Mouse (Mus musculus) lung, adult 10 weeks (tissue): Measurements from ENCODE around the gene Olfr521. TPM values are rescaled to one million over a fixed set of nuclear protein-coding genes. Genes with fewer than 3 reads are reported as not detected.

Experiments
- polyA plus RNA-seq: library from polyadenylated mRNA; stranded (reverse); fragments of 350-450 nt; fragmentation: Illumina TruSeq; extraction: RNeasy Lipid Tissue Mini Kit (QIAGEN cat#74804); gene quantifications from one replicate; pipeline ENCODE4 v1.2.3, GENCODE M21; 2014; ENCODE audit warnings: low read depth, low replicate concordance; ENCODE audit not compliant: insufficient read depth

The Olfr521 gene
- not detected for polyA plus RNA-seq

GRCm38 (mm10) chr7:99763207-99763606, at the start of gene Olfr521:
Gene Olfr521 (plus strand): TSS chr7:99763507.

DNA sequence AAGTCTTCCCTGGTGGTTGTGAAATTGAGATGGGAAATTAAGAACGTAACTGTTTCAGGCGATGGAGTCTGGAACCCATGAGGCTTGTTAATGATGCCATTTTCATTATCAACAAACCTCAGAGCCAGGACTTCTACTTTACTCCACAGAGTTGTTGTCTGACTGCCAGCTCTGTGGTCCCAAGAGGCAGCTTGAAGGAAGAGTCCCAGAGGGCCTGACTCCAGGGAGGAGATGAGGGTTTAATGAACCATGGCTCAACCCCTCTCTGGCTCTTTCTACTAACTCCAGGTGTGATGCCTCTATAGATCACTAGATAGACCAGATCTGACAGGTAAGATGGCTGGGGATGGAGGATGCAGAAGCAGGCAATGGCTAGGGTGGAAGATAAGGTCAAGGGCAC, 33.3 kb upstream of the Olfr521 start, which contains the start of gene Olfr520:
Gene Olfr520, plus strand, starts transcription at position 301 of the 400 bp plus-strand sequence.

Other genes with a start within 250 kb of the Olfr521 start
- 48.7 TPM for gene Arrb1, start 228.0 kb upstream of the Olfr521 start, polyA plus RNA-seq
- gene Tpbgl, start 136.4 kb upstream of the Olfr521 start, polyA plus RNA-seq: 1.6 TPM
- gene Slco2b1, start 52.2 kb upstream of the Olfr521 start, polyA plus RNA-seq: 6.2 TPM
- gene Olfr520, start 33.2 kb upstream of the Olfr521 start, polyA plus RNA-seq: not detected
- gene Neu3, start 64.9 kb downstream of the Olfr521 start, polyA plus RNA-seq: 2.4 TPM
- 0.45 TPM for gene Xrra1, start 95.6 kb downstream of the Olfr521 start, polyA plus RNA-seq
- 180 TPM for gene Spcs2, start 100.0 kb downstream of the Olfr521 start, polyA plus RNA-seq
- 3.8 TPM for gene Rnf169, start 216.9 kb downstream of the Olfr521 start, polyA plus RNA-seq
- gene Chrdl2, start 242.7 kb downstream of the Olfr521 start, polyA plus RNA-seq: not detected